Mouse (Mus musculus) CH12.LX (cell line): ENCODE measurements around the gene Zfyve27. TPM values are rescaled to one million over a fixed set of nuclear protein-coding genes. Genes with fewer than 3 reads are reported as not detected.

Experiments used
- DNase-seq: peaks from one replicate; pipeline ENCODE4 v3.0.0-alpha.2; 2013; ENCODE audit errors: extremely low read depth
- H3K27ac ChIP-seq: 2 replicates; pipeline ENCODE4 v1.5.1; 2012; ENCODE audit warnings: low read depth, mild to moderate bottlenecking, control low read depth, moderate library complexity; ENCODE audit not compliant: insufficient read depth
- H3K27me3 ChIP-seq: replicated peaks from 2 replicates; pipeline ENCODE3; 2012; ENCODE audit warnings: inconsistent platforms
- H3K36me3 ChIP-seq, 2 experiments: replicated peaks in 1 of 2; 2 replicates each; pipeline versions ENCODE3 to v1.6.1; 2012; ENCODE audit warnings: inconsistent platforms in 1 of 2, low read length in 1 of 2, mild to moderate bottlenecking in 1 of 2, mixed read lengths in 1 of 2, moderate library complexity in 1 of 2; ENCODE audit not compliant: control insufficient read depth in 1 of 2, insufficient read depth in 1 of 2
- H3K4me1 ChIP-seq, 2 experiments: 2 replicates each; pipeline ENCODE4 v1.6.1; 2012; ENCODE audit warnings: inconsistent platforms in 1 of 2, moderate library complexity in 1 of 2; ENCODE audit not compliant: insufficient read depth in 2 of 2, control insufficient read depth in 1 of 2
- H3K4me2 ChIP-seq: 2 replicates; pipeline ENCODE4 v1.6.1; 2012; ENCODE audit warnings: low read depth, mild to moderate bottlenecking, control low read depth; ENCODE audit not compliant: poor library complexity, insufficient read depth, severe bottlenecking
- H3K4me3 ChIP-seq, 3 experiments: fragments of 150-350 bp in 1 of 3; sonication (generic) in 1 of 3; replicated peaks in 1 of 3; 2 replicates each; pipeline versions ENCODE3 to v1.5.1; 2011 to 2012; ENCODE audit warnings: low read depth in 2 of 3, low read length in 2 of 3, mild to moderate bottlenecking in 2 of 3, moderate library complexity in 2 of 3, control low read depth in 1 of 3, improper control_type of control experiment in 1 of 3, inconsistent platforms in 1 of 3, mixed read lengths in 1 of 3; ENCODE audit not compliant: poor library complexity in 1 of 3
- H3K79me2 ChIP-seq: replicated peaks from 2 replicates; pipeline ENCODE4 v1.6.1; 2012; ENCODE audit warnings: mild to moderate bottlenecking, moderate library complexity; ENCODE audit not compliant: control insufficient read depth, poor library complexity, insufficient read depth, severe bottlenecking; ENCODE audit errors: extremely low read depth
- H3K9ac ChIP-seq: 2 replicates; pipeline ENCODE4 v1.6.1; 2012; ENCODE audit warnings: low read depth, mild to moderate bottlenecking, control low read depth, moderate library complexity; ENCODE audit not compliant: insufficient read depth
- H3K9me3 ChIP-seq: replicated peaks from 2 replicates; pipeline ENCODE3; 2012; ENCODE audit warnings: low read length, inconsistent platforms, mixed read lengths
- CHD2 ChIP-seq: IDR thresholded peaks from 2 replicates; pipeline ENCODE4 v1.6.1; 2011; ENCODE audit warnings: low read length, improper control_type of control experiment
- CTCF ChIP-seq, 2 experiments: IDR thresholded peaks in 1 of 2; conservative IDR thresholded peaks in 1 of 2; 2 replicates each; pipeline ENCODE4 v1.5.1; 2011 to 2012; ENCODE audit warnings: low read depth in 2 of 2, low read length in 2 of 2, improper control_type of control experiment in 1 of 2, inconsistent platforms in 1 of 2, mild to moderate bottlenecking in 1 of 2, moderate library complexity in 1 of 2
- E2F4 ChIP-seq: IDR thresholded peaks from 2 replicates; pipeline ENCODE4 v1.6.1; 2011; ENCODE audit warnings: low read depth, low read length, improper control_type of control experiment; ENCODE audit not compliant: insufficient replicate concordance
- ELF1 ChIP-seq: IDR thresholded peaks from 2 replicates; pipeline ENCODE4 v1.6.1; 2014; ENCODE audit warnings: low read depth, mild to moderate bottlenecking, inconsistent platforms, low read length, improper control_type of control experiment
- EP300 ChIP-seq: IDR thresholded peaks from 2 replicates; pipeline ENCODE4 v1.6.1; 2011; ENCODE audit warnings: low read length, improper control_type of control experiment
- ETS1 ChIP-seq: conservative IDR thresholded peaks from 2 replicates; pipeline ENCODE4 v1.6.1; 2012; ENCODE audit warnings: low read depth, mild to moderate bottlenecking, inconsistent platforms, low read length, improper control_type of control experiment, moderate library complexity
- GABPA ChIP-seq: IDR thresholded peaks from 2 replicates; pipeline ENCODE4 v1.6.1; 2012; ENCODE audit warnings: low read depth, low read length, improper control_type of control experiment, inconsistent platforms; ENCODE audit not compliant: insufficient replicate concordance
- HCFC1 ChIP-seq: IDR thresholded peaks from 2 replicates; pipeline ENCODE4 v1.6.1; 2012; ENCODE audit warnings: low read depth, mild to moderate bottlenecking, inconsistent platforms, low read length, improper control_type of control experiment
- JUN ChIP-seq: IDR thresholded peaks from 2 replicates; pipeline ENCODE4 v1.6.1; 2011; ENCODE audit warnings: low read depth, mild to moderate bottlenecking, low read length, improper control_type of control experiment, moderate library complexity; ENCODE audit not compliant: insufficient read depth
- JUND ChIP-seq: conservative IDR thresholded peaks from 2 replicates; pipeline ENCODE4 v1.6.1; 2011; ENCODE audit warnings: low read depth, low read length, improper control_type of control experiment
- KAT2A ChIP-seq: IDR thresholded peaks from 2 replicates; pipeline ENCODE4 v1.6.1; 2012; ENCODE audit warnings: low read length, improper control_type of control experiment, inconsistent platforms; ENCODE audit not compliant: insufficient replicate concordance
- MAX ChIP-seq: IDR thresholded peaks from 2 replicates; pipeline ENCODE4 v1.6.1; 2011; ENCODE audit warnings: low read length, improper control_type of control experiment
- MEF2A ChIP-seq: IDR thresholded peaks from 2 replicates; pipeline ENCODE4 v1.6.1; 2014; ENCODE audit warnings: low read depth, mild to moderate bottlenecking, inconsistent platforms, low read length, improper control_type of control experiment, borderline replicate concordance
- MXI1 ChIP-seq: IDR thresholded peaks from 2 replicates; pipeline ENCODE4 v1.6.1; 2011; ENCODE audit warnings: mild to moderate bottlenecking, low read depth, low read length, improper control_type of control experiment
- NELFE ChIP-seq: IDR thresholded peaks from 2 replicates; pipeline ENCODE4 v1.6.1; 2011; ENCODE audit warnings: low read depth, low read length, improper control_type of control experiment
- PAX5 ChIP-seq: IDR thresholded peaks from 2 replicates; pipeline ENCODE4 v1.6.1; 2012; ENCODE audit warnings: low read length, inconsistent platforms, mixed read lengths
- POLR2AphosphoS2 ChIP-seq: IDR thresholded peaks from 2 replicates; pipeline ENCODE4 v1.6.1; 2011; ENCODE audit warnings: low read depth, low read length, improper control_type of control experiment
- RAD21 ChIP-seq: IDR thresholded peaks from 2 replicates; pipeline ENCODE4 v1.6.1; 2011; ENCODE audit warnings: low read depth, mild to moderate bottlenecking, low read length, improper control_type of control experiment, moderate library complexity
- RCOR1 ChIP-seq: conservative IDR thresholded peaks from 2 replicates; pipeline ENCODE4 v1.6.1; 2012; ENCODE audit warnings: low read depth, mild to moderate bottlenecking, inconsistent platforms, low read length, improper control_type of control experiment
- SIN3A ChIP-seq: IDR thresholded peaks from 2 replicates; pipeline ENCODE4 v1.6.1; 2012; ENCODE audit warnings: low read length, improper control_type of control experiment, inconsistent platforms
- SMC3 ChIP-seq: IDR thresholded peaks from 2 replicates; pipeline ENCODE4 v1.6.1; 2011; ENCODE audit warnings: low read depth, low read length, improper control_type of control experiment
- TCF12 ChIP-seq: IDR thresholded peaks from 2 replicates; pipeline ENCODE4 v1.6.1; 2014; ENCODE audit warnings: low read depth, mild to moderate bottlenecking, inconsistent platforms, low read length, improper control_type of control experiment
- UBTF ChIP-seq: IDR thresholded peaks from 2 replicates; pipeline ENCODE4 v1.6.1; 2012; ENCODE audit warnings: low read depth, mild to moderate bottlenecking, inconsistent platforms, low read length, improper control_type of control experiment, moderate library complexity
- USF2 ChIP-seq: conservative IDR thresholded peaks from 2 replicates; pipeline ENCODE4 v1.6.1; 2011; ENCODE audit warnings: low read depth, low read length, improper control_type of control experiment
- ZC3H11A ChIP-seq: IDR thresholded peaks from 2 replicates; pipeline ENCODE4 v1.6.1; 2012; ENCODE audit warnings: low read depth, mild to moderate bottlenecking, inconsistent platforms, low read length, improper control_type of control experiment
- ZKSCAN1 ChIP-seq: IDR thresholded peaks from 2 replicates; pipeline ENCODE4 v1.6.1; 2012; ENCODE audit warnings: low read depth, inconsistent platforms, low read length, improper control_type of control experiment, borderline replicate concordance
- ZMIZ1 ChIP-seq: IDR thresholded peaks from 2 replicates; pipeline ENCODE4 v1.6.1; 2012; ENCODE audit warnings: low read depth, mild to moderate bottlenecking, inconsistent platforms, low read length, improper control_type of control experiment
- ZNF384 ChIP-seq: IDR thresholded peaks from 2 replicates; pipeline ENCODE4 v1.6.1; 2012; ENCODE audit warnings: low read depth, low read length, improper control_type of control experiment, inconsistent platforms
- dilution Hi-C: fragments of 300-500 bp; cut with MboI; formaldehyde crosslinking; loops from 2 replicates; pipeline ENCODE4 v1.14.3; 2020; ENCODE audit warnings: low sequenced_read_pairs; ENCODE audit not compliant: extremely low pct_unique_long_range_greater_than_20kb, extremely low pct_ligation_motif_present
- in situ Hi-C: fragments of 300-500 bp; cut with MboI; formaldehyde crosslinking; loops from 3 replicates; pipeline ENCODE4 v1.14.3; 2019; ENCODE audit warnings: low sequenced_read_pairs, low pct_ligation_motif_present, low pct_unique_long_range_greater_than_20kb, mixed read lengths
- polyA plus RNA-seq: library from polyadenylated mRNA; unstranded; fragments of >175 nt; gene quantifications from 2 replicates; pipeline ENCODE4 v1.2.1, GENCODE M21; 2012; ENCODE audit warnings: low read depth; ENCODE audit not compliant: insufficient read length
- total RNA-seq, 2 experiments: library from RNA; depleted of rRNA; stranded (reverse); fragments of 300-350 nt in 1 of 2; fragments of >200 nt in 1 of 2; gene quantifications; 2 replicates each; pipeline ENCODE4 v1.2.3; 2012 to 2014

The Zfyve27 gene
- total and polyA plus RNA-seq, 3 experiments: 11.4 to 19.2 (median 16.2) TPM

DNA sequence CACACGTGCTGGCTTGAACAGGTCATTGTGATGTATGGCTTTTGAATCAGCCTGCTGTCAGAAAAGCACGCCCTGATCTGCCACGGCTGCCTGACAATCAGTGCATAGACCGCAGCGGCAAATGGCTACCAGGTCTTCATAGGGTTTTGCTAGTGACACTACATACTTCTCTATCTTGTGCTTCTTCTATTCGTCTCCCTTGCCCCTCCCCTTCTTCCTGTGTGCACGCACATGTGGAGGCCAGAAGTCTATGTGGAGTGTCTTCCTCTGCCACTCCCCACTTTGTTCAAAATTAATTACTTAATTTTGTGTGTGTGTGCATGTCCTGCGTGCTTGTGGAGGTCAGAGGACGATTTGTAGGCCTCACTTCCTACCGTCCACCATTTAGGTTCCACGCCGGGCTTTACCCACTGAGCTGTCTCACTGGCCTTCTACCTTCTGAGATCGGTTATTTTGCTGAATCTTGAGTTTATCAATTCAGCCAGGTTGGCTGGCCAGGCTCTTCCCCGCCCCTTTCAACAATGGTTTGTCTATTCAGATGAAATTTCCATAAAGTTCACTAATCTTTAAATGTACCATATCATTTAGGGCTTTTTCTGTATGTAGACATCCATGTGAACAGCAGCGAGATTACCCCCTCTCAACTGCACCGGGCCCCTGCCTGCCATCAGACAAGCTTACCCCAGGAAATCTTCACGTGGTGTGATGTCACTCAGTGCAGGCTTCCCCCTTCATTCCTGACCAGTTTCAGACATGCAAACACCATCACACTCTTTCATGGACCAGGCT is 65.9 kb downstream of the Zfyve27 start:
- Histone ChIP-seq H3K36me3 (no peaks in the 10 kb centered on the region), H3K9ac (no peak overlapping the region), H3K4me3 (peak overlapping the region in 2 of 3 experiments; percentile 26 to 37), H3K9me3 (no peaks in the 10 kb centered on the region)
- dilution Hi-C loops: no loop called here
- TF ChIP-seq E2F4 (no peak), ZC3H11A (no peak), KAT2A (no peak), JUN (no peak), NELFE (no peak), ETS1 (no peak), UBTF (no peak), ZKSCAN1 (no peak), GABPA (no peak), POLR2AphosphoS2 (no peak), MEF2A (no peak), CTCF (conservative IDR thresholded peaks at IDR 0.05 in 1 of 2, IDR thresholded peaks at IDR 0.05 in 1 of 2; ENCODE audit: low read depth in 2 of 2, low read length in 2 of 2) (no peak), JUND (no peak), PAX5 (no peak), ELF1 (no peak), HCFC1 (no peak), ZMIZ1 (no peak), MAX (no peak)
- TF ChIP-seq, all 38 proteins: peak for 0
- no peak for DNase-seq
- no peaks in the 10 kb centered on the region for H3K79me2 ChIP-seq
- H3K4me2 ChIP-seq: peak overlapping the region; percentile 67
- no peaks in the 10 kb centered on the region for H3K27me3 ChIP-seq
- no peak overlapping the region for H3K27ac ChIP-seq
- peaks cover 0 to 38% of the 10 kb centered on the region in 2 experiments; a peak in 2 of 4 replicates for H3K4me1 ChIP-seq
- in situ Hi-C loops: no loop called here

DNA sequence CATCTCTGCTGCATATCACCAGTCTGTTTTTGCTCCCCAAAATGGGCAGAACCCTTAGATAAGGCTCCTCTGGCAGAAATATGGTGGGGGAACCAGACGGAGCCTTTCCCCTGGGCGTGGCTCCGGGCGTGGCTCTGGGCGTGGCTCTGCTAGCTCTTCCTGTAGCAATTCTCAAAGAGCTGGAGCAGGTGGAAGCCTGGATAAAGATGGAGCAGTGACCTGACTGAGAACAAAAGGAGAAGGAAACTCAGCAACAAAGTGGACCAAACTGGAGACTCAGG is 66.5 kb downstream of the Zfyve27 start:
- no peak overlapping the region for H3K9ac ChIP-seq
- H3K79me2 ChIP-seq: no peaks in the 10 kb centered on the region
- H3K4me2 ChIP-seq: peak overlapping the region; percentile 67
- no peaks in the 10 kb centered on the region for H3K9me3 ChIP-seq
- TF ChIP-seq CTCF (conservative IDR thresholded peaks at IDR 0.05 in 1 of 2, IDR thresholded peaks at IDR 0.05 in 1 of 2; ENCODE audit: low read depth in 2 of 2, low read length in 2 of 2) (no peak), POLR2AphosphoS2 (no peak), TCF12 (no peak), USF2 (no peak), SMC3 (no peak), ELF1 (no peak), MAX (no peak), CHD2 (no peak), EP300 (no peak), JUN (no peak), ZC3H11A (no peak), ZNF384 (no peak), MEF2A (no peak), MXI1 (no peak), RCOR1 (no peak), SIN3A (no peak), RAD21 (no peak), GABPA (no peak), ETS1 (no peak)
- no peaks in the 10 kb centered on the region for H3K27me3 ChIP-seq
- in situ Hi-C loops: no loop called here
- no peaks in the 10 kb centered on the region for H3K36me3 ChIP-seq
- no peak overlapping the region for H3K27ac ChIP-seq
- peaks cover 0 to 38% of the 10 kb centered on the region in 2 experiments; a peak in 2 of 4 replicates for H3K4me1 ChIP-seq
- dilution Hi-C loops: no loop called here
- DNase-seq: no peak
- H3K4me3 ChIP-seq: peak overlapping the region in 2 of 3 experiments; percentile 26 to 37
